Mouse (Mus musculus): Measurements from ENCODE around the gene Trmt2b.

DNA sequence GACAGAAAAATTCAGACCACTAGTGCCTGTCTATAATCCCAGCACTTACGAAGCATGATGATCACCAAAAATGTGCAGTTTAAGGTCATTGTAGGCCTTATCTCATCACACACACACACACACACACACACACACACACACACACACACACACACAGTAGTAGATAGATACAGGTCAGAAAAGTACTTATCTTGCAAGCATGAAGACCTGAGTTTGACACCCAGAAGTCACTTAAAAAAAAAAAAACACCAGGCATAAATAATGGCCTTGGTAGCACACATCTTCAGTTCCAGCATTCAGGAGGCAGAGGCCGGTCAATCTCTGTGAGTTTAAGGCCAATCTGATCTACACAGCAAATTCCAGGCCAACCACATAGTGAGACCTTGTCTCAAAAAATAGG, 10.5 kb upstream of the Trmt2b start:
- TF ChIP-seq GATA1 (IDR thresholded peaks at IDR 0.05; ENCODE audit: low read length), result no peak
- no peak for TF ChIP-seq TAL1 (IDR thresholded peaks at IDR 0.05; ENCODE audit: low read length)
